Mouse (Mus musculus): ENCODE results near the gene Csde1.

DNA sequence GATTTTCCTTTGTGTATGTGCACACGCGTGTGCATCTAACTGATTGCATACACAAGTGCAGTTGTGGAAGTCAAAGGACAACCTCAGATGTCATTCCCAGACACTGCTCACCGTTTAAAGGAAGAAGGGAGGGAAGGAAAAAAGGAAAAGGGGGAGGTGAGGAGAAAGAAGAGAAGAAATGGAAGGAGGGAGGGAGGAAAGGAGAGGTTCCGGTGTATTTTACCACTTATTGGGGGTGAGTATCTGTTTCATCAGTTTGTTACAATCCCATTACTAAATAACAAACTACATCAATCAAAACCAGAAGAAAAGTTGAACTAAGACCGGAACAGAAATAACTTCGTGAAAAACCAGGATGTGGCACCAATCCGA, 25.0 kb upstream of the Csde1 start:
- TF ChIP-seq GATA1 (IDR thresholded peaks at IDR 0.05; ENCODE audit: low read length) (no peak), TAL1 (IDR thresholded peaks at IDR 0.05; ENCODE audit: low read length) (no peak)
